Mouse (Mus musculus) myocyte (in vitro differentiated cells): ENCODE results near the gene OR5BS1P. TPM values are rescaled to one million over a fixed set of nuclear protein-coding genes. Genes with fewer than 3 reads are reported as not detected.
"Not testable (repeated sequence)": the region's sequence is repeated elsewhere in the genome, so short reads cannot be mapped to it uniquely, and the experiment has no call there.

ENCODE experiments used
- H3K27me3 ChIP-seq: one replicate; pipeline ENCODE4 v1.6.1; 2011; ENCODE audit not compliant: control insufficient read depth, insufficient read depth, insufficient read length
- H3K36me3 ChIP-seq: one replicate; pipeline ENCODE4 v1.6.1; 2011; ENCODE audit not compliant: control insufficient read depth, insufficient read depth
- H3K4me2 ChIP-seq: one replicate; pipeline ENCODE4 v1.6.1; 2011; ENCODE audit warnings: low read depth, control low read depth
- H3K4me3 ChIP-seq: one replicate; pipeline ENCODE4 v1.5.1; 2011; ENCODE audit warnings: mild to moderate bottlenecking, control low read depth, moderate library complexity
- H3K79me2 ChIP-seq: one replicate; pipeline ENCODE4 v1.6.1; 2011; ENCODE audit not compliant: control insufficient read depth, insufficient read depth
- H3ac ChIP-seq: one replicate; pipeline ENCODE4 v1.6.1; 2011; ENCODE audit not compliant: control insufficient read depth, insufficient read length
- CEBPB ChIP-seq: IDR thresholded peaks from 2 replicates; pipeline ENCODE4 v1.6.1; 2011; ENCODE audit warnings: mild to moderate bottlenecking, moderate library complexity; ENCODE audit not compliant: poor library complexity, insufficient read depth, severe bottlenecking
- E2F4 ChIP-seq: IDR thresholded peaks from one replicate; pipeline ENCODE4 v1.6.1; 2011; ENCODE audit warnings: mild to moderate bottlenecking, control low read depth, moderate library complexity; ENCODE audit not compliant: insufficient read depth
- MAX ChIP-seq: IDR thresholded peaks from one replicate; pipeline ENCODE4 v1.6.1; 2011; ENCODE audit warnings: low read depth, mild to moderate bottlenecking, control low read depth
- MYOD1 ChIP-seq, 3 experiments: IDR thresholded peaks; one replicate each; pipeline ENCODE4 v1.6.1; 2011; ENCODE audit warnings: control low read depth in 2 of 3, low read depth in 2 of 3, mild to moderate bottlenecking in 2 of 3, moderate library complexity in 1 of 3; ENCODE audit not compliant: insufficient read length in 2 of 3, control insufficient read depth in 1 of 3
- MYOG ChIP-seq, 3 experiments: IDR thresholded peaks; one replicate each; pipeline ENCODE4 v1.6.1; 2011; ENCODE audit warnings: control low read depth in 2 of 3, low read depth in 2 of 3, mild to moderate bottlenecking in 2 of 3; ENCODE audit not compliant: insufficient read length in 2 of 3, control insufficient read depth in 1 of 3, insufficient read depth in 1 of 3
- POLR2AphosphoS2 ChIP-seq: IDR thresholded peaks from one replicate; pipeline ENCODE4 v1.6.1; 2011; ENCODE audit warnings: low read depth, control low read depth; ENCODE audit not compliant: insufficient read length
- REST ChIP-seq: IDR thresholded peaks from one replicate; pipeline ENCODE4 v1.6.1; 2011; ENCODE audit warnings: mild to moderate bottlenecking, control low read depth, moderate library complexity; ENCODE audit not compliant: insufficient read depth, insufficient read length
- SRF ChIP-seq: IDR thresholded peaks from one replicate; pipeline ENCODE4 v1.6.1; 2011; ENCODE audit warnings: low read depth; ENCODE audit not compliant: control insufficient read depth, insufficient read length
- TCF12 ChIP-seq: IDR thresholded peaks from one replicate; pipeline ENCODE4 v1.6.1; 2011; ENCODE audit warnings: mild to moderate bottlenecking, control low read depth; ENCODE audit not compliant: poor library complexity, insufficient read depth, severe bottlenecking
- TCF3 ChIP-seq: IDR thresholded peaks from one replicate; pipeline ENCODE4 v1.6.1; 2011; ENCODE audit warnings: low read depth, control low read depth; ENCODE audit not compliant: insufficient read length
- USF1 ChIP-seq: IDR thresholded peaks from one replicate; pipeline ENCODE4 v1.6.1; 2011; ENCODE audit warnings: low read depth, mild to moderate bottlenecking, control low read depth, moderate library complexity
- polyA plus RNA-seq: library from polyadenylated mRNA; unstranded; fragments of >200 nt; fragmentation: generic; extraction: Trizol; gene quantifications from one replicate; pipeline ENCODE4 v1.2.1, GENCODE M21; 2012; ENCODE audit warnings: missing spikeins

The OR5BS1P gene
- polyA plus RNA-seq, 1 experiment, result not detected

DNA sequence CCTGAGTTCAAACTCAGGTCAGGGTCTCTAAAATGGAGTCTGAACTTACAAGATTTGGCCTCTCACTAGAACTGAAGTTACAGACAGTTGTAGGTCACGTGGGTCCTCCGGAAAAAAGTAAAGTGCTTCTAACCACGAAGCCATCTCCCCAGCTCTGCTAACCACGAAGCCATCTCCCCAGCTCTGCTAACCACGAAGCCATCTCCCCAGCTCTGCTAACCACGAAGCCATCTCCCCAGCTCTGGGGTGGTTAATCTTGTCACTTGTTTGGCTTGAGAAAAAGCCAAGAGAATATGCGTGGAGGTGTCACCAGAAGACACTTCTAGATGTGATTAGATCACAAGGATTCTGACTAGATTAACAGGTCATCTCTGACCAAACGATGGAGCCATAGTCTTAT lies 44.5 kb downstream of the OR5BS1P start:
- Histone ChIP-seq H3K27me3 (no peaks in the 10 kb centered on the region), H3K36me3 (peaks cover 29% of the 10 kb centered on the region), H3K79me2 (no peaks in the 10 kb centered on the region), H3K4me3 (no peak overlapping the region), H3K4me2 (peak overlapping the region; percentile 87), H3ac (no peak overlapping the region)
- TF ChIP-seq USF1 (peak; percentile 87), TCF12 (no peak)

DNA sequence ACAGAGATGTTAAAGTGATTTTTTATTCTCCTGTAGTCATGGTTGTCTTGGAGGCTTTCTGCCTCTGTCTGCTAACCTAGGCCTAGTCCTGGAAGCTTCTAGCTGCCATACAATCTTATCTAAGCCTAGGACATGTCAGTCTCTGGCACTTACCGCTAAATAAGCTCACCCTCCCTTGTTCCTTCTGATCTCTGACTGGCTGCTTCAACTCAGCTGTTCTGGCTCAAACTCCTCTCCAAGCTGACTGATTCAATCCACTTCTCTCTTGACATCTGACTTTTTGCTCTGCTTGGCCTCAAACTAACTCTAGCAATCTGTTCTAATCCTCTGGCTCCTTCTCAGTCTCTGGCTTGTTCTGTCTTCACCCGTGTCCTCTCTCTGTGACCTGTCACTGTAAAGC lies 45.1 kb downstream of the OR5BS1P start:
- H3K79me2 ChIP-seq, H3ac ChIP-seq, H3K4me2 ChIP-seq, H3K4me3 ChIP-seq, H3K27me3 ChIP-seq: not testable (repeated sequence)
- H3K36me3 ChIP-seq, result peaks cover 35% of the 10 kb centered on the region

DNA sequence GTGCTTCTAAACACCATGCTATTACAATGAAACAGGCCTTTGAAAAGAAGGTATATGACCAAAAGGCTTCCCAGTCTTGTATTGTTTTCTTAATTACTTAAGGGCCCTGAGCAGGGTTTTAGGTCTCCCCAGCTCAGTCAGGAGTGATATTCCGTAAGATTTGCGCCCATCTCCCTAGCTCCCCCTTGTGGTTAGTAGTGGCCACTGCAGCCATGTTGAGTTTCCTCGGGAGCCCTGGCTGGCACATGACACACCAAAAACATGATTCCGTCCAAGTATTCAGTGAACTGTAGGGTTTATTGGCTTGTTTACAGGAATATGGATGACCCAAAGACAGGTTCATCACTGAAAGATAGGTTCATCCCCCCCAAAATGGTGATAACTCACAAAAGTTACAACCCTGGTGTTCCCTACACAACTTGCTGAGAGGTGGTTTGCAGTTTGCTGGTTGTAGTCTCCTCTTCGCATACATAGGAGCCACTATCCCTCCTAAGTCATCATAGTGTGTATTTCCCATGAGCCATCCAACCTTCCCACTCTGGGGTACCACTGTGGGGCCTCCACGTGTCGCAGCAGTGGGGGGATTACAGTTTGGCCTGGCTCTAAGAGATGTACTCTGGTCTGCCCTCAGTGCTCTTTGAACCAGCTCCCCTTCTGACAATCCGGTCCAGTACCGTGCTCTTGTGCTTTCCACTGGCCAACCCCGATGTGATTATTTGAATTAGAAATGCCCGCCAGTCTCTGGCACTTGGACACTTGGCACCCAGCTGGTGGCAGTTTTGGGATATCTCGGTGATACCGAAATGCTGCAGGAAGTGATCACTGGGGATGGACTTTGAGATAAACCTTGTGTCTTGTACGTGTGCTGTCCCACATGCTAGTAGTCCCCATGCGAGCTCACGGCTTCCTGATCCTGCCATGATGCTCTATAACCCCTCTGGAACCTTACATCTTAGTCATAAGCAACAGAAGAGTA lies 48.0 kb downstream of the OR5BS1P start:
- H3K79me2 ChIP-seq, result peaks cover 22% of the 10 kb centered on the region
- peaks cover 56% of the 10 kb centered on the region for H3K36me3 ChIP-seq

DNA sequence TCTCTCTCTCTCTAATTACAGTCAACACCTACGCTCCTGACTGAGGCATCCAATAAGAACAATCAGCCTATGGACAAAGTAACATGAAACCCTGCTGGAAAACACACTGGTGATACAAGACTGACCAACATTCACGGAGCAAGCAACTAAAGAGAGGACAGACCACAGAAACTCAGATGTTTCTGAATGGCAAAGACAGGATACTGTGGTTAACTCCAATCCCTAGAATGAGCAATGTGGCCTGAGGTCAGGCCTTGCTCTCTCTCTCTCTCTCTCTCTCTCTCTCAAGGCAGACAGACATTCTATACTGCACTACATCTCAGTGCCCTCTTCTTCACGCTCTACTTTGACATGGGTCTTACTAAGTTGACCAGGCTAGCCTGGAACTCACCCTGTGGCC lies 51.5 kb downstream of the OR5BS1P start:
- H3K79me2 ChIP-seq, result peaks cover 58% of the 10 kb centered on the region
- no peak for TF ChIP-seq REST
- TF ChIP-seq USF1, result no peak
- peak; percentile 22 for TF ChIP-seq SRF
- TF ChIP-seq MAX, result peak; percentile 76
- no peak for TF ChIP-seq MYOG (IDR thresholded peaks at IDR 0.05; ENCODE audit: control insufficient read depth in 1 of 3, insufficient read depth in 1 of 3, insufficient read length in 2 of 3, low read depth in 2 of 3)
- TF ChIP-seq E2F4, result no peak
- TF ChIP-seq TCF12, result no peak
- TF ChIP-seq MYOD1 (IDR thresholded peaks at IDR 0.05; ENCODE audit: control insufficient read depth in 1 of 3, insufficient read length in 2 of 3, low read depth in 2 of 3), result peak in 1 of 3 experiments; percentile 18
- no peak for TF ChIP-seq TCF3
- TF ChIP-seq POLR2AphosphoS2, result no peak
- H3ac ChIP-seq, result no peak overlapping the region

More for the DNA sequence above, 48.0 kb downstream of the OR5BS1P start:
- H3K4me2 ChIP-seq, result no peak overlapping the region
- TF ChIP-seq POLR2AphosphoS2, result peak; percentile 74
- TF ChIP-seq MYOD1 (IDR thresholded peaks at IDR 0.05; ENCODE audit: control insufficient read depth in 1 of 3, insufficient read length in 2 of 3, low read depth in 2 of 3), result no peak
- no peak overlapping the region for H3K4me3 ChIP-seq
- no peaks in the 10 kb centered on the region for H3K27me3 ChIP-seq
- no peak overlapping the region for H3ac ChIP-seq

DNA sequence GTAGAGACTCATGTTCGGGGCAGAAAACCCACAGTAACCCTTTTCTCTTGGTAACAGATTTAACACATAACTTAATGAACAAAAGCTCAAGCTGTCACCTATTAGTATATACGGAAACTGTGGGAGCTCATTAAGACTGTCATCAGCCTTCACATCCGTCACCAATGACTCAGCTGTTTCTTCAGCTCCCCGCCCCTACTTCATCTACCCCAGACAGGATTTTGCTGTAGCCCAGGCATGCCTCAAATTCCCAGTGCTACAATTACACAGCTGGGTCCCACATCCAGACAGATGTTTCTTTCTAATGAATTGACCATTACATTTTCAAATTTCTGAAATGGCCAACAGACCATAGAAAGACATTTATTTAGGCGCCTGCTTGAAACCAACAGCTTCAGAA lies 56.4 kb downstream of the OR5BS1P start:
- TF ChIP-seq CEBPB (0 out of 2 replicates have a peak, but pooled peaks have one; percentile 34), TCF12 (peak; percentile 12), MYOD1 (IDR thresholded peaks at IDR 0.05; ENCODE audit: control insufficient read depth in 1 of 3, insufficient read length in 2 of 3, low read depth in 2 of 3) (peak in 1 of 3 experiments; percentile 14), TCF3 (no peak), MYOG (IDR thresholded peaks at IDR 0.05; ENCODE audit: control insufficient read depth in 1 of 3, insufficient read depth in 1 of 3, insufficient read length in 2 of 3, low read depth in 2 of 3) (peak in 1 of 3 experiments; percentile 31), E2F4 (no peak)
- peak overlapping the region; percentile 66 for H3K4me2 ChIP-seq
- peaks cover 67% of the 10 kb centered on the region for H3K79me2 ChIP-seq
- H3K4me3 ChIP-seq, result no peak overlapping the region
- H3K36me3 ChIP-seq, result peaks cover 85% of the 10 kb centered on the region
- H3ac ChIP-seq, result no peak overlapping the region
- H3K27me3 ChIP-seq, result no peaks in the 10 kb centered on the region

More for the DNA sequence above, 51.5 kb downstream of the OR5BS1P start:
- H3K4me3 ChIP-seq, result no peak overlapping the region
- H3K36me3 ChIP-seq, result peaks cover 81% of the 10 kb centered on the region
- H3K4me2 ChIP-seq, result peak overlapping the region; percentile 67
- H3K27me3 ChIP-seq, result no peaks in the 10 kb centered on the region
